Mouse (Mus musculus) natural killer cell, adult 2 months (primary cell): ENCODE measurements around the gene Olfr95.
"Not testable (repeated sequence)": the region's sequence is repeated elsewhere in the genome, so short reads cannot be mapped to it uniquely, and the experiment has no call there.

Source experiments
- DNase-seq, 2 experiments: peaks; one replicate each; pipeline ENCODE4 v3.0.0; 2022; ENCODE audit warnings: low spot score in 2 of 2

Gene Olfr95

DNA sequence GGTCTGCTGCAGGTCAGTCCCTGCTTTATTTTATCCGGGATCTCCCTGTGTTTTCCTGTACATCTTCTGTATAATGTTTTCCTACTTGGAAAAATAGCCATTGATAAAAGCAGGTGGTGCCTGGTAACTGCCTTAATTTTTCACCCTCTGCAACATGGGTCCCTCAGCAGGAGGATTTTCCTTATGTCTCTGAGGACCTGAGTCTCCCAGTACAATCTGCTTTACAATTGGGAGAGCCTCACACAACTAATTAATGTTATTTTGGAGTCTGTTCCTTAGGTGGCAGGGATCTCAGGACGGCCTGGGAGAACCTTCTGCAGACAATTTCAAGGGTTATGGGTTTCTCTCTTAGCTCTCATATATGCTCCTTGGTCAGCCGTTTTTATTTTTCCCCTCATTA is at the start of gene Olfr95:
Olfr95 (minus strand) TSS at position 101 of the 400 bp plus-strand sequence.
- no peak for DNase-seq

DNA sequence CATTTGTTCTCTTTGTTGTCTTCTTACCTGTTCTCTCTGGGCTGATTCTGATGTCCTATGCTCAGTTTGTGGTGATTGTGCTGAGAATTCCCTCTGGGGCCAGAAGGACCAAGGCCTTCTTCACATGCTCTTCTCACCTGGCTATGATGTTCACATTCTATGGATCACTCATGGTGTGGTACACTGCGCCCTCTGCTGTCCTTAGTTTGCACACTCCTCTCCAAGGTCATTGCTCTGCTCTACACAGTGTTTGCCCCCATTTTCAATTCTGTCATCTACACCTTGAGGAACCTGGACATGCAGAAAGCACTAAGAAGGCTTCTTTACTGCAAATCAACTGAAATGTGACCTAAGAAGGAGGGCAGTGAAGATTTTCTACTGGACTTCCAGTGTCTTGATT is 37.6 kb upstream of the Olfr95 start:
- DNase-seq: peak; percentile 17 to 53

- no peak for DNase-seq
These were observed 36.5 kb upstream of the Olfr95 start for GRCm38 (mm10) chr17:37249460-37249859.

DNA sequence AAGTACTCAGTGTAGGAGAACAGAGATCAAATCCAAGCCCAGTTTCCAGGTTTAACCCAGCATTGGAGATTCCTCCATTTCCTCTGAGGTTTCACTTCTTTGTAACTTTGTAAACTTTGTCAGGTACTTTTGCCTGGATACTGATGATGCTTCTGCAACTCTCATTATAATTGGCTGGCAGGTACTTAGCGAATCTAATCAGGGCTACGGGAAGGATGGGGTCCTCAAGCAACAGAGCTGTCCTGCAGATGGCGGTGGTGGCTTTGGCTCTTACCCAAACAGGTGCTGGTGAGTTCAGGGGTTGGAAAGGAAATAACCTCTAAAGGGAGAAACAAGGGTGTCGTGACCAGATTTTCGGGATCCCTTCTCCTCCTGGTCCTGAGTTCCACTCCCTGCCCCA is 33.8 kb upstream of the Olfr95 start:
- DNase-seq: peak; percentile 61 to 80

GRCm38 (mm10) chr17:37242198-37242597 is 29.3 kb upstream of the Olfr95 start:
- DNase-seq: no peak

DNA sequence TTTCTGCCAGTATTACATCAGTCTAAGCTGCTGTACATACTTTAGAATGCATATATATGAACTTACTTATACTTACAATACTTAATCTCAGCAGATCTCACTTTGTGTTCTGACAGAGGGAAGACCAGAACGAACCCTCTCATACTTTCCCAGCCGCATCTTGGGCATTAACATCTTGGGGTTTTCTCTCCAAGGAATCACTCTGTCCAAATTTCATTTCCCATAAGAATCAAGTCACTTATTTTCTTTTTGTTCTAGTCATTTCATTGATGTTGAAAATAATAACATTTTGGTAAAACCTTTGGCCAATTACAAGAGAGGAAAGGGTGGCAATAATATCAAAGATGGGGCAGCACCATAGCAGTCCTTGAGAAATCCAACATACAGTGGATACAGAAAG is 24.3 kb upstream of the Olfr95 start, which contains the start of gene Olfr97:
Olfr97 (minus strand) TSS at position 101 of the 400 bp plus-strand sequence.
- DNase-seq: not testable (repeated sequence)

DNA sequence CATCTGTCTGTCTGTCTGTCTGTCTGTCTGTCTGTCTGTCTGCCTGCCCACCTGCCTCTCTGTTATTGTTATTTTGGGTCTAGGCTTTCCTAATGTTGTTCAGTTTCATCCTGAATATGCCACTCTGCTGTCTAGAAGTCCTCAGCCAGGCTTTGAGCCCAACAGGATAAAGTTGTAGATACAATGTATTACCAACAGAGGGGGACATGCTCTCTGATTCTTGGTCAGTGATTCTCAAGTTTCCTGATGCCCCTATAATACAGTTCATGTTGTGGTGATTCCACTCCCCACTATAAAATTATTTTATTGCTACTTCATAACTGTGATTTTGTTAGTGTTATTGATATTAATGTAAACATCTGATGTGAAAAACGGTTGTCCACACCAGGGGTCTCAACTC is 9.0 kb upstream of the Olfr95 start:
- DNase-seq: no peak

DNA sequence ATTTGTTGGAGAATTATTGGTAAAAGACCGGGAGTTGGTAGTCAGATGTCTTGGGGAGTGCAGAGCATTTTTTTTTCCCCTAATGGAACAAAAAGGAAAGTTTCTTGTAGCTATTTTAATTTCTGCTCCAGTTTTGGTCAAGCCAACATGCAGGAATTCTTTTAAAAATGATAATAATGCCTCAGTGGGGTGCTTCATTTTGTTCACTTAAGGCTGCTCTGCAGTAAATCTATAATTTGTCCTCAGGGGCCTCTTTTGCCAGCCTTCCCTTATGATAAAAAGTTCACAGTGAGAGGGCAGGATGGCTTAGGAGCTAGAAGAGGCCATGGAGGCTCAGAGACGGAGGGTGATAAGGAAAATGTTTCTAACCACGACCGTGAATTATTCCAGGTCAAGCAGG is 6.9 kb upstream of the Olfr95 start, which contains the start of gene Olfr96:
Olfr96 (plus strand) TSS at position 301 of the 400 bp plus-strand sequence.
- no peak for DNase-seq

- DNase-seq: no peak
These were observed 5.6 kb upstream of the Olfr95 start for GRCm38 (mm10) chr17:37218486-37218885.

DNA sequence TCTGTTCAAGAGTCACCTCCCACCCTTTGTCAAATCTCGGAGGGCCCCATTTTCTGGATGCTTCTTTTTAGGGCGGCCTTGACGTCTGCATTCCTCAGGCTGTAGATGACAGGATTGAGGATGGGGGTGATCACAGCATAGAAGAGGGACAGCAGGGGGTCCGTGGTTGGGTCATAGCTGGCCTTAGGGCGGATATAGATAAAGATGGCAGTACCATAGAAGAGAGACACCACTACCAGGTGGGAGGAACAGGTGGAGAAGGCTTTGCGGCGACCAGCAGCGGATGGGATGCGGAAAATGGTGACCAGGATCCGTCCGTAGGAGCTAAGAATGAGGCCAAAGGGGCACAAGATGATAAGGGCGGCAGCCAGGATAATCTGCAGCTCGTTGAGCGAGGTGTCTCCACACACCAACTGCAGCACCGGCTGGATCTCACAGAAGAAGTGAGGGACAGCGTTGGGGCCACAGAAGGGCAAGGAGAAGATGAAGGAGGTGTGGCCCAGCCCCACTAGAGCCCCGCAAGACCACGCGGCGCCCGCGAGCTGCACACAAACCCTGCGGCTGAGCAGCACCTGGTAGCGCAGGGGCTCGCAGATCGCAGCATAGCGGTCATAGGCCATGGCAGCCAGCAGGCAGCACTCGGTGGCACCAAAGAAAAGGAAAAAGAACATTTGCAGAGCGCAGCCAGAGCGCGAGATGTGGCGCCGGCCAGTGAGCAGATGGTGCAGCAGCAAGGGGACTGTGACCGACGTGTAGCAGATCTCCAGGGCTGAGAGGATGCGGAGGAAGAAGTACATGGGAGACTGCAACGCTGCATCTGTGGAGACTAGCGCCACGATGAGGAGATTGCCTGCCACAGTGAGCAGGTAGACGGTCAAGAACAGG is 1.8 kb downstream of the Olfr95 start:
- no peak for DNase-seq

GRCm38 (mm10) chr17:37203917-37204236 is 9.0 kb downstream of the Olfr95 start:
- DNase-seq: no peak

DNA sequence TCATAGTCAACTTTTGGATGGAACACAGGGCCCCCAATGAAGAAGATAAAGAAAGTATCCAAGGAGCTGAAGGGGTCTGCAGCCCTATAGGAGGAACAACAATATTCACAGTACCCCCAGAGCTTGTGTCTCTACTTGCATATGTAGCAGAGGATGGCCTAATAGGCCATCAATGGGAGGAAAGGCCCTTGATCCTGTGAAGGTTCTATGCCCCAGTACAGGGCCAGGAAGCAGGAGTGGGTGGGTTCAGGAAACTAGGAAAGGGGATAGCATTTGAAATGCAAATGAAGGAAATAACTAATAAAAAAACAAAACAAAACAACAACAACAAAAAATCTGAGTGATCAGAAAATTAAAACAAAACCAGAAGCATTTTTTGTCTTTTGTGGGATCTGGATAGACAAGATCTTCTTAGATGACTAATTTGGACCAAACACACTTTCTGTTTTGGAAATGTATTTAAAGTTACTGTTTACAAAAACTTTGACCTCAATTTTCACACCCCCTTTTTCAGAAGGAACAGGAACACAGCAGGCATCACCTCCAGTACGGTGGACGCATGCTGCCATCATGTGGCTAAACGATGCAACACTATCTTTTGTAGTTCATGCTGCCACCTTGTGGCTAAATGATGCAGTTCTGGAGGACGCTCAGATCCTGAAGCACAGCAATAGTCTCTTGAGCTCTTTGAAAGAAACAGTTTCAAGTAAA is 9.6 kb downstream of the Olfr95 start:
- DNase-seq: peak; percentile 60 to 70

GRCm38 (mm10) chr17:37200894-37201293 is 12.0 kb downstream of the Olfr95 start, which contains the start of gene Olfr94:
TSS of gene Olfr94 (minus strand) at chr17:37200994.
- DNase-seq: no peak

GRCm38 (mm10) chr17:37196845-37197724 is 15.8 kb downstream of the Olfr95 start:
- no peak for DNase-seq

DNA sequence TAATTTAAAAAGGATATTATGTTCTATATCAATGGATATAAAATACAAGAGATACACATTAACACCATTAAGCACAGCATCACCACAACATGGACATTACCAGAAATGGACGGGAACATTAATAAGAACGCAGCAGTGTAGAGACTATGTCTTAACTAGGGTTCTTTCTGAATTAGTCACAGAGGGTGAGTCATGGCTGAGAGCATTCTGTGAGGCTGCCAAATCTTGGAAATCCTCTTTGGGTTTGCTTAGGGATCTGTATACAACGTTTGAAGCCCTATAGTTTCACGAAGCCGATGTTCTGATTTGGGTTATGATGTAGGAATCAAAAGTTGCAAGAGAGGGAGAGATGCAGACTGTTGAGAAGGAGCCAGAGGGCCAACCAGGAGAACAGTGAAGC is 18.1 kb downstream of the Olfr95 start:
- no peak for DNase-seq

- DNase-seq: no peak
These were observed 19.3 kb downstream of the Olfr95 start, which contains the start of gene Ubd for GRCm38 (mm10) chr17:37193656-37194055. TSS of gene Ubd (plus strand) at chr17:37193892.

DNA sequence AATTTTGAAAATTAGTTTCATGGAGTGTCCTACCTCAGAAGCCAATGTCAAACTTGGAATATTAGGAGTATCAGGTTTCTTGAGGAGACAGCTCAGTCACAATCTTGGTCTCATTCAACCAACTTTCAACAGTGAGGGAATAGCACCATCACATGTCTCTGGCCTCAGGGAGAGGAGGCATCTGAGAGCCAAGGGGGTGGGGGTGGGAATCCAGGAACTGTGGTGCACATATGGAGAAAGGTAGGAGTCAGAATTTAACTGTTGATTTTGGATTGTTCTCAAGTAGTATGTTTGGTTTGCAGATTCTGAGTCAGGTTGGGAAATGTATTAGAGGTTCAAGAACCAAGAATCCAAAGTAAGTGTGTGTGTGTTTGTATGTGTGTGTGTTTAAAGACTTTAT is 19.9 kb downstream of the Olfr95 start:
- DNase-seq: no peak

GRCm38 (mm10) chr17:37190711-37191110 is 22.2 kb downstream of the Olfr95 start:
- no peak for DNase-seq

GRCm38 (mm10) chr17:37185474-37185873 is 27.4 kb downstream of the Olfr95 start:
- no peak for DNase-seq

DNA sequence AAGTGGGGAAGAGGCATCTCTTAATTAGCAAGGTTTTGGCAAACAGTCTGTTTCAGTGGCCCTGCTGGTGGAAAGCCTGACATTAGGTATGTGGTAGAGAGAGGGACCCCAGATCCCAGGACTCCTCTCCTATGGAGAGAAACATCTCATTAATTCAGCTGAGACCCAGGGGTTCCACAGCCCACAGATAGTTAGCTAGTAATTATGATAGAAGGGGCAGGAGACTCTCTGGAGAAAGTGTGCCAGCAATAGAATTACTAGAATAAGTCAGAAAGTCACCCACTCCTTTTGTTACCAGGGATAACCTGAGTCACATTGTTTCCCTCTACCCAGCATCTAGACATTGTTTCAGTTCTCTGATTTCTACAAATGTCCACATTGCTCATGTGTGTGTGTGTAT is 51.5 kb downstream of the Olfr95 start, which contains the start of gene Olfr93:
Olfr93 (minus strand) TSS at position 101 of the 400 bp plus-strand sequence.
- DNase-seq: no peak
